ENCODE assay signal across 9 mouse cellular contexts in genomic region chr7:142094301-142095143, GRCm38 (mm10). TPM values are rescaled to one million over a fixed set of nuclear protein-coding genes. Genes with fewer than 3 reads are reported as not detected.
DNase-seq lines count a peak whose midpoint lies in the region; ATAC-seq lines count a peak whose summit lies in the region.
"Had no signal": no experiment of that assay in that cellular context is flagged by ENCODE, and none has a peak within 500 bp of the region (broad histone marks: within the 10 kb centered on the region; RNA-seq: fewer than 3 reads in every experiment).

No protein-coding gene starts in this region.

- H3K27me3 ChIP-seq in heart, embryonic 14.5 days (ENCODE audit: control insufficient read depth, insufficient read depth, low read length): peaks cover 10% of the 10 kb centered on the region

- peak; percentile 52 to 65 for DNase-seq in adrenal gland, adult (ENCODE audit: inconsistent age in 2 of 2, low spot score in 1 of 2)
- DNase-seq in adrenal gland, postnatal 4 days (ENCODE audit: low spot score in 2 of 2): no peak
- peak; percentile 85 to 87 for DNase-seq in cerebellum, postnatal 25 days
- peak; percentile 58 to 64 for DNase-seq in layer of hippocampus, postnatal 25 days (ENCODE audit: extremely low spot score in 1 of 2, low spot score in 1 of 2)
- DNase-seq in lung, postnatal 4 days: peak; percentile 49 to 53
- peak; percentile 52 to 79 for DNase-seq in spleen, postnatal 4 days (ENCODE audit: low spot score in 2 of 2)

- H3K9ac ChIP-seq in heart, embryonic 14.5 days (ENCODE audit: low read length): peak overlapping the region; percentile 96

- peak; percentile 9 for ATAC-seq in CD4-positive, CD25-positive, alpha-beta regulatory T cell, adult 4 months
- peak; percentile 11; the same call in 1 of the 2 replicates for ATAC-seq in heart, embryonic 14.5 days (ENCODE audit: insufficient number of reproducible peaks, insufficient read depth, low FRiP score, low read depth)

- H3K4me2 ChIP-seq in heart, embryonic 14.5 days (ENCODE audit: low read length): peak overlapping the region; percentile 91

- under 1% methylated on average over 86 of the region's 89 CpGs for WGBS in heart, embryonic 14.5 days

- peak overlapping the region; percentile 71 to 84 for H3K27ac ChIP-seq in heart, embryonic 14.5 days (replicated peaks in 1 of 2; ENCODE audit: control insufficient read depth in 1 of 2, insufficient read depth in 1 of 2, low read depth in 2 of 2, low read length in 2 of 2)

- H3K9me3 ChIP-seq in heart, embryonic 14.5 days (ENCODE audit: control insufficient read depth, low read length): no peaks in the 10 kb centered on the region

- no peaks in the 10 kb centered on the region for H3K36me3 ChIP-seq in heart, embryonic 14.5 days (ENCODE audit: control insufficient read depth, insufficient read depth, low read length)

- H3K4me3 ChIP-seq in heart, embryonic 14.5 days (ENCODE audit: control insufficient read depth in 1 of 2, insufficient read depth in 1 of 2, low read depth in 1 of 2, low read length in 2 of 2): peak overlapping the region; percentile 88 to 97

- H3K4me1 ChIP-seq in heart, embryonic 14.5 days (ENCODE audit: control insufficient read depth in 2 of 2, insufficient read depth in 2 of 2, low read length in 2 of 2): peaks cover 40 to 42% of the 10 kb centered on the region in 2 experiments

RNA-seq across cellular contexts. Expression of gene Dusp8, which starts 1.1 kb away (rescaled TPM):
- 1 to 10 TPM; 9.2 to 9.3 TPM for total RNA-seq in adrenal gland, postnatal 4 days (2021)
- under 1 TPM in 1 of 2 experiments, not detected in 1; 0.17 TPM for polyA plus RNA-seq in CD4-positive, CD25-positive, alpha-beta regulatory T cell, adult 4 months (2017; shearing (Covaris generic))
- polyA plus RNA-seq in heart, embryonic 14.5 days (2014; fragmentation: Nextera tagmentation; extraction: Ambion mirVana): 13.3 and 16.7 TPM in 2 replicates
- 100 to 1,000 TPM; 127 to 139 TPM for total RNA-seq in layer of hippocampus, postnatal 25 days (2021)

RNA-seq across cellular contexts. Expression of gene Gm45618, which starts 26.0 kb away (rescaled TPM):
- total RNA-seq in adrenal gland, postnatal 4 days (2021): not detected
- polyA plus RNA-seq in CD4-positive, CD25-positive, alpha-beta regulatory T cell, adult 4 months (2017; shearing (Covaris generic)): not detected
- polyA plus RNA-seq in heart, embryonic 14.5 days (2014; fragmentation: Nextera tagmentation; extraction: Ambion mirVana): not detected in 2 replicates
- total RNA-seq in layer of hippocampus, postnatal 25 days (2021): not detected
- total RNA-seq: hematopoietic stem cell, adult 5-6 weeks had no signal

RNA-seq across cellular contexts. Expression of gene Mob2, which starts 33.7 kb away (rescaled TPM):
- total RNA-seq in adrenal gland, postnatal 4 days (2021): 10 to 100 TPM; 50.1 to 52.1 TPM
- 10 to 100 TPM; 63.0 to 78.7 TPM for polyA plus RNA-seq in CD4-positive, CD25-positive, alpha-beta regulatory T cell, adult 4 months (2017; shearing (Covaris generic))
- polyA plus RNA-seq in heart, embryonic 14.5 days (2014; fragmentation: Nextera tagmentation; extraction: Ambion mirVana): 46.8 and 48.9 TPM in 2 replicates
- 10 to 100 TPM; 27.0 to 29.1 TPM for total RNA-seq in layer of hippocampus, postnatal 25 days (2021)

RNA-seq across cellular contexts. Expression of gene Gm39115, which starts 41.3 kb away (rescaled TPM):
- total RNA-seq in adrenal gland, postnatal 4 days (2021): not detected
- not detected for polyA plus RNA-seq in CD4-positive, CD25-positive, alpha-beta regulatory T cell, adult 4 months (2017; shearing (Covaris generic))
- not detected in 2 replicates for polyA plus RNA-seq in heart, embryonic 14.5 days (2014; fragmentation: Nextera tagmentation; extraction: Ambion mirVana)
- total RNA-seq in layer of hippocampus, postnatal 25 days (2021): not detected
- total RNA-seq: hematopoietic stem cell, adult 5-6 weeks had no signal

RNA-seq across cellular contexts. Expression of gene Gm45337, which starts 49.9 kb away (rescaled TPM):
- not detected for total RNA-seq in adrenal gland, postnatal 4 days (2021)
- not detected for polyA plus RNA-seq in CD4-positive, CD25-positive, alpha-beta regulatory T cell, adult 4 months (2017; shearing (Covaris generic))
- not detected in 2 replicates for polyA plus RNA-seq in heart, embryonic 14.5 days (2014; fragmentation: Nextera tagmentation; extraction: Ambion mirVana)
- total RNA-seq in layer of hippocampus, postnatal 25 days (2021): not detected
- total RNA-seq: hematopoietic stem cell, adult 5-6 weeks had no signal

Comparison
In these comparisons a context has a peak if more than half of its experiments do, and no peak if none do; other contexts are left out.
1. DNase-seq: peak in adrenal gland, adult (2 of 2), cerebellum, postnatal 25 days (2 of 2), layer of hippocampus, postnatal 25 days (2 of 2), lung, postnatal 4 days (2 of 2) and spleen, postnatal 4 days (2 of 2); none in adrenal gland, postnatal 4 days (0 of 2).
2. RNA of gene Dusp8, which starts 1.1 kb away (total RNA-seq): 127 to 139 TPM in layer of hippocampus, postnatal 25 days; 9.2 to 9.3 TPM in adrenal gland, postnatal 4 days; every median in the first group is over 10 times any median in the second.